Mouse (Mus musculus) intestine, embryonic 14.5 days (tissue): ENCODE data around the gene Cst11. TPM values are rescaled to one million over a fixed set of nuclear protein-coding genes. Genes with fewer than 3 reads are reported as not detected.
A peak's percentile ranks its signal among the peaks of the same experiment; 100 is the strongest.

Source experiments
- ATAC-seq: fragments of 200-750 bp; cut with Nextera tagmentation; replicated peaks from 2 replicates; pipeline ENCODE4 v1.8.0; 2017; ENCODE audit warnings: low read depth, moderate number of reproducible peaks, moderate TSS enrichment, moderate library complexity; ENCODE audit not compliant: low FRiP score, low TSS enrichment
- DNase-seq: peaks from one replicate; pipeline ENCODE4 v3.0.0-alpha.2; 2018; ENCODE audit warnings: low spot score
- H3K27ac ChIP-seq: fragments of 300-500 bp; sonication (generic); 2 replicates; pipeline ENCODE4 v1.5.1; 2014; ENCODE audit warnings: low read depth, mild to moderate bottlenecking, control low read depth
- H3K27me3 ChIP-seq: fragments of 300-500 bp; sonication (generic); replicated peaks from 2 replicates; pipeline ENCODE4 v1.6.1; 2014; ENCODE audit warnings: low read length, control low read depth; ENCODE audit not compliant: control insufficient read depth, insufficient read depth
- H3K36me3 ChIP-seq: fragments of 300-500 bp; sonication (generic); 2 replicates; pipeline ENCODE4 v1.6.1; 2014; ENCODE audit warnings: low read length, control low read depth; ENCODE audit not compliant: control insufficient read depth, insufficient read depth
- H3K4me1 ChIP-seq: fragments of 300-500 bp; sonication (generic); replicated peaks from 2 replicates; pipeline ENCODE4 v1.6.1; 2014; ENCODE audit warnings: low read length, control low read depth, mixed read lengths; ENCODE audit not compliant: control insufficient read depth, insufficient read depth
- H3K4me2 ChIP-seq: fragments of 300-500 bp; sonication (generic); 2 replicates; pipeline ENCODE4 v1.6.1; 2014; ENCODE audit warnings: low read length
- H3K4me3 ChIP-seq: fragments of 300-500 bp; sonication (generic); 2 replicates; pipeline ENCODE4 v1.5.1; 2014; ENCODE audit warnings: low read depth, low read length, control low read depth, mixed read lengths
- H3K9ac ChIP-seq: fragments of 300-500 bp; sonication (generic); 2 replicates; pipeline ENCODE4 v1.6.1; 2014; ENCODE audit warnings: mild to moderate bottlenecking, low read length
- H3K9me3 ChIP-seq: fragments of 300-500 bp; sonication (generic); 2 replicates; pipeline ENCODE4 v1.6.1; 2016; ENCODE audit warnings: low read length, control low read depth; ENCODE audit not compliant: control insufficient read depth
- WGBS: fragments of 180-500 bp; shearing (Covaris S2); extraction: QIAGEN DNeasy Blood & Tissue Kit; methylation state at CpG from one replicate; pipeline ENCODE4 v1.1.7; 2014; 5-methylcytosine and 5-hydroxymethylcytosine counted together
- polyA plus RNA-seq: library from polyadenylated mRNA; unstranded; fragments of >200 nt; fragmentation: Nextera tagmentation; extraction: Ambion mirVana; gene quantifications from 2 replicates; pipeline ENCODE4 v1.2.1, GENCODE M21; 2014

Gene Cst11
- polyA plus RNA-seq, 1 experiment from 2014 or later = not detected

DNA sequence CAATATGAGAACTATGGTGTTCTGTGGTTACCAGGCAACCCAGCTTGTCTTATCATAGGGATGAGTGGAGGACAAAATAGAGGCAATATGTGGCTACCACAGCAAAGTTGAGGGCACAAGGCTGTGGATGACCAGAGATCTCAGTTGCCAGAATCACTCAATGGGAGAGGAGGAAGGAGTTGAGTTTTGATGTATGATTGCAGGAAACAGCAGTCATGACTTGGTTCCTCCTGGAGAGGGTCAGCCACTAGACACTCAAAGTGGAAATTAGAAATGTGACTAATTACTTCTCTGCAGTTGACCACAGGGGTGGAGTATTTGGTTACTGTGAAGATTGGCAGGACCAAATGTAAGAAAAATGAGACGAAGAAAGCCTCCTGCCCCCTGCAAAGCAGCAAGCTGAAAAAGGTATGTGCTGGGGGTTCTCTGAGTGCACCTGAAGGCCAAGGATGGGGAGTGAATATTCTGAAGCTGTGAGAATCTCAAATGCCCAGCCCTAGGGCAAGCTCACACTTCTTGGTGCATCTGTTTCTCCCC is 16.9 kb downstream of the Cst11 start:
- H3K9ac ChIP-seq = no peak overlapping the region
- H3K27me3 ChIP-seq = no peaks in the 10 kb centered on the region
- DNase-seq (no peak), ATAC-seq (no peak)
- no peak overlapping the region for H3K4me3 ChIP-seq
- H3K27ac ChIP-seq = no peak overlapping the region
- no peaks in the 10 kb centered on the region for H3K9me3 ChIP-seq
- no peaks in the 10 kb centered on the region for H3K36me3 ChIP-seq
- H3K4me1 ChIP-seq = no peaks in the 10 kb centered on the region
- WGBS = 52% methylated on average over 1 of the region's 1 CpGs
- no peak overlapping the region for H3K4me2 ChIP-seq

DNA sequence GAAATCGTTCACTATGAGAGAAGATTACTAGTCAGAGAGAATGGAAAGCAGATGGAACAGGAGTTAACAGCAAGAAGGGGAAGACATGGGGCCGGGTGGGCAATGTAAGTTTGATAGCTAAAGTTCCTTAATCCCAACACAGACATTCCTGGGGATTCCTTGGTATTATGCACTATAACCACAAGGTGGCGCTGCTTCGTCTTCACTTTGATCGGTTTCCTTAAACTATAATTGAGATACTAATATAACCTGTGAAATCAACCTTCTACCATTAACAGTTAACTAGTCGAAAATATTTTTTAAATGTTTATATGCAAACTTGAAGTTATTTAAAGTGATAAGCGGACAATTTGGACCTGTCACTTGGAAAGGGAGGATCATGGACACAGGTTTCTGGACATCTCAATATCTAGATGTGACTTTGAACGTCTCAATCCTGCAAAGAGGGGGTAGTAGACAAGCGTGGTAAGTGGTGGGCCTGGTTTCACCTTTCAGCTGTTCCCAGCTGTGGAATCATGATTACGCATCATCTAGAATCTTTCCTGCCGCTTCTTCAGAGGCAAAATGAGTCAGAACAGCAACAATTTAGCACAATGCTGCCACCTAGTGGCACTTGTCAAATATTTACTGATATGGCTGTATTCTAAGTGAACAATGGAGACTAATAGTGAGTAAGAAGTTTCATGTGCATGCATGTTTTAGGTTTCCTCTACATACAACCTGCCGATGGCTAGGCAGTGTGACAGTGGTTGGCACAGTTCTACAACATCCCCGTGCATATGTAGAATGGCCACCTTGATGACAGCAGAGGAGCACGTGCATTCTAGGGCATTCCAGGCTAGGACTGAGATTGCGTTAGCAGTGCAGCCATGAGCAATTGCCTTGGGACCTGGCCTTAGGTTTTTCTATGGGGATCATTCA is 19.1 kb downstream of the Cst11 start:
- H3K4me1 ChIP-seq = no peaks in the 10 kb centered on the region
- H3K9ac ChIP-seq = no peak overlapping the region
- H3K9me3 ChIP-seq = no peaks in the 10 kb centered on the region
- H3K4me2 ChIP-seq = peak overlapping the region; percentile 49
- 17% methylated on average over 15 of the region's 15 CpGs for WGBS
- no peaks in the 10 kb centered on the region for H3K36me3 ChIP-seq
- peak; percentile 82 for DNase-seq
- peak; percentile 78 for ATAC-seq
- no peak overlapping the region for H3K27ac ChIP-seq
- H3K27me3 ChIP-seq = no peaks in the 10 kb centered on the region
- 0 out of 2 replicates have a peak overlapping the region, but pooled peaks have one; percentile 7 for H3K4me3 ChIP-seq

DNA sequence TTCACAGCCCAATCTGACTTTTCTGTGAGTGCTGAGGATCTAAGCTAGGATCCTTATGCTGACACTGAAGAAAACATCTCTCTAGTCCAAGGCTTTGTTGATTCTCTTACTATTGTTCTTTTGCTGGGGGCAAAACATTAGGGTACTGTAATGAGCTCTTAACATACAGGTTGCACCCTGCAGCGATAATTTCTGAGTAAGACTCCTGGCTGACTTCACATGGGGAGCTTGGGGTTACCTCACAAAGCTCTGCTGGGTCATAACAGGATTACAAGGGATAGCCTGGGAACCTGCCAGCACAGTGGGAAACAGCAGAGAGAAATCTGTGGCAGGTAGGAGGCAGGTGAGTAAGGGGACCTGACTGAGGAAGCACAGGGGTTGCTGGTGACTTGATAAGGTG is 21.2 kb downstream of the Cst11 start, which contains the start of gene Cstl1:
TSS of gene Cstl1 (plus strand) at position 301 of the 400 bp plus-strand sequence.
- no peak for DNase-seq
- Histone ChIP-seq H3K36me3 (no peaks in the 10 kb centered on the region), H3K27me3 (no peaks in the 10 kb centered on the region), H3K9ac (no peak within 1 kb of the TSS), H3K27ac (no peak within 1 kb of the TSS), H3K4me2 (no peak within 1 kb of the TSS), H3K4me3 (no peak within 1 kb of the TSS), H3K9me3 (no peaks in the 10 kb centered on the region), H3K4me1 (no peaks in the 10 kb centered on the region)
- no peak for ATAC-seq
- WGBS = 68% methylated on average over 1 of the region's 1 CpGs

DNA sequence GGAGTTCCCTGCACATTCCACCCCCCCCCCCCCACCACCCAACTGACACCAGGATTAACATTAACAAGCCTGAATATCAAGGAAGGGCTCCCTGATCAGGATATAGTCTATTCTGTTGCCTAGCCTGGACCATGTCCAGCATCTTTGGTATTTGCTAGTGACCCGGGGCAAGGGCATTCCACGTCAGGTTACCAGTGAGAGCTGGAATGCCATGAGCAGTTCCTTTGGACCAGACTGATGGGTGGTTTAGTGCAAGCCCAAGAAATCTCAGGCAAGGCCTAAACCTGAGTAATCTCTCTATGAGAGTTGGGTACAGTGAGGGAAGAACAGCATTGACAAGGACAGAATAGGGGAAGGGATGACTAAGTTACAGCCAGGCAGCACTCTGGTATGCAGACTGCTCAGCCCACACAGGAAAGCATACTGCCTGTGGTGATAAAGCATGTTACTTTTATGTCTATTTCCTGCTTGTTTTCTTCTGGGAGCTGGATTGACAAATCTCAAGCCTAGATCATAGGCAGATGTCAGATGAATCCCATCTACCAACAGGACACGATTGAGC is 27.4 kb downstream of the Cst11 start:
- DNase-seq (no peak), ATAC-seq (no peak)
- H3K4me3 ChIP-seq = no peak overlapping the region
- WGBS = 82% methylated on average over 3 of the region's 3 CpGs
- H3K4me1 ChIP-seq = no peaks in the 10 kb centered on the region
- no peaks in the 10 kb centered on the region for H3K36me3 ChIP-seq
- H3K9me3 ChIP-seq = no peaks in the 10 kb centered on the region
- H3K9ac ChIP-seq = no peak overlapping the region
- no peak overlapping the region for H3K4me2 ChIP-seq
- no peaks in the 10 kb centered on the region for H3K27me3 ChIP-seq
- H3K27ac ChIP-seq = no peak overlapping the region

DNA sequence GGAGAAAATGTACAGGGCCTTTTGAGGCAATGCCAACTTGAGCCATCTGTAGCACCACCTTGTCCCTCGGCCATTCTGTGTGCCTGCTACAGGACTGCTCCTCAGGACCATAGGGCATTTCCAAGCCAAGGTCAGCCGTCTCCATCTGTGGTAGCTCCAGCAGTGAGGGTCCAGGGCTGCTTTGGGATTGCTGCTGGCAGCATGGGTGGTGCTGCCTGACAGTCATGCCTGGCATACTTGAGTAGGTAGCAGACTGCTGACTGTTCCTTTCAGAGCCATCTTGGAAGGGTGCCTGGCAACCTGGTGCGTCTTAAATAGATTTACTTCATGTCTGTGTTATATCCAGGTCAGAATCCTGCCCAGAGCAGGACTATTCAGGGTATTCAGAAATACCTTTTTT is 28.3 kb downstream of the Cst11 start:
- no peak overlapping the region for H3K4me3 ChIP-seq
- H3K4me2 ChIP-seq = no peak overlapping the region
- no peaks in the 10 kb centered on the region for H3K4me1 ChIP-seq
- H3K27me3 ChIP-seq = no peaks in the 10 kb centered on the region
- no peaks in the 10 kb centered on the region for H3K9me3 ChIP-seq
- H3K9ac ChIP-seq = no peak overlapping the region
- H3K36me3 ChIP-seq = no peaks in the 10 kb centered on the region
- no peak overlapping the region for H3K27ac ChIP-seq
- WGBS = 71% methylated on average over 3 of the region's 3 CpGs
- DNase-seq (no peak), ATAC-seq (no peak)

DNA sequence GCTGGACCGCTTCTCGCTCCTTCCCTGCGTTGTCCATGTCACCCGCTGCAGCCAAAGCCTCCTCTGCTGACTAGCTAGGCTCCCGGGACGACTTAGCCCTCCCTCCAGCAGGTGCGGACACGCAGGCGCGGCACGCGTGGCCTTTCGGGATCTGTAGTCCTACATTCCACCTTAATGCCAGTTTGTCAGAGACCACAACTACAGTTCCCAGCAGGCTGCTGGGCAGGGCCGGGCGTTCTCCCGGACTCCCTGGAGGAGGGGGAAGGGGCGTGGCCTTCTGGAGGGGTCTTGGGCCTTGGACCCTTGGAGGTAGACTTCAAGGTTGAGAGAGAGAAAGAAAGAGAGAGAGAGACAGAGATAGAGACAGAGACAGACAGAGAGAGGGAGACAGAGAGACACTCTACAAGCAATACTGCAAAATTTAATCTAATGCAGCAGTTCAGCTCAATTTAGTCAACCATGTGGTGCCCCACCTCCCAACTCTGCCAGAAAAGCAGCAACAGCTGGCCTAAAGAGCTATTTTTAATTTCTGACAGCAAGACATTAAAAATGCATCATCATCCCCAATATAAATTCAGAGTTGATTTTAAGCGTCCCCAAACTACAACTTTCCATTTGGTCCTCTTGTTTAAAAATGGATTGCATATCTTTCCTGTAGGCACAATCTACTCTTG is 38.8 kb downstream of the Cst11 start, which contains the start of gene Napb:
TSS of gene Napb (minus strand) at position 141 of the 674 bp plus-strand sequence.
- Histone ChIP-seq H3K4me1 (peaks cover 3% of the 10 kb centered on the region; the same call in 1 of the 2 replicates), H3K4me3 (peak within 1 kb of the TSS; percentile 63), H3K4me2 (peak within 1 kb of the TSS; percentile 80), H3K9ac (peak within 1 kb of the TSS; percentile 69), H3K27me3 (no peaks in the 10 kb centered on the region), H3K36me3 (no peaks in the 10 kb centered on the region), H3K9me3 (peaks cover 3% of the 10 kb centered on the region; the same call in 1 of the 2 replicates), H3K27ac (no peak within 1 kb of the TSS)
- DNase-seq (peak; percentile 89), ATAC-seq (peak; percentile 100)
- WGBS = 4% methylated on average over 18 of the region's 18 CpGs

DNA sequence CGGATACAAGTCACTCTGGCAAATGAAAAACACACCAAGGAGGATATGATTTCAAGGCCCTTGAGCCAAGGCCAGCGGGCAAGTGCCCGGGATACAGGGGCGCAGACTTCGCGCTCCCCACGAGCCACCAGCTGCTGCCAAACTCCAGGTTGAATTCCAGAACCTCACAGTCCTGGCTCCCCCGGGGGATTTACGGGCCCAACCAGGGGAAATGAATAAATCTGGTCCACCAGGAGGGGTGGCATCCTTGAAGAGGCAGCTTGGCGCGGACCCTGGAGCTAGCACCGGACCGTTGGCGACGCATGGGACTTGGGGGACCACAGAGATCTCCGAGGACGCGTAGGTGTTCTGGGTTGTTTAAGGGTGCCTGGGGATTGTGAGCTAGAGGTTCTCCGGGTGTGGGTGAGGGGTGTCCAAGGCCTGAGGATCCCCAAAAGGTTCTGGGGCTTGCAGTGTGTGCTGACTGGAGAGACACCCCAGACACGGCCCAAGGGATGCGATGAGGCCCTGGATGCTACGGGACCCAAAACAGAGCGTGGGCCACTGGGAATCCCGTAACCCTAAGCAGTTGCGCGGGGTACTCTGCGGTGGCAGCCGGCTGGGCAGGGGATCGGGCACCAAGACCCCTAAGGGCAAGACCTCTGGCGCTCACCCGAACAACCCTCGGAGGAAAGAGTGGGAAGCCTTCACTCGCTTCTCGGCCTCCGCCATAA is 39.5 kb downstream of the Cst11 start:
- Histone ChIP-seq H3K27ac (no peak overlapping the region), H3K4me3 (peak overlapping the region; percentile 63), H3K9me3 (peaks cover 3% of the 10 kb centered on the region; the same call in 1 of the 2 replicates), H3K36me3 (no peaks in the 10 kb centered on the region), H3K4me2 (peak overlapping the region; percentile 80), H3K27me3 (no peaks in the 10 kb centered on the region), H3K4me1 (peaks cover 3% of the 10 kb centered on the region; the same call in 1 of the 2 replicates), H3K9ac (peak overlapping the region; percentile 69)
- ATAC-seq = peak; percentile 77
- WGBS = under 1% methylated on average over 35 of the region's 35 CpGs
- peak; percentile 74 for DNase-seq
